Mouse (Mus musculus): ENCODE measurements at regions not wholly inside any gene's neighbourhood (a gene's known extent, or its start where the extent isn't known, plus 50 kb on each side); places are given as distances from the start of the nearest gene placed in this dataset.

- no peak for DNase-seq (ENCODE audit: low spot score)
Measured at GRCm38 (mm10) chr6:49637654-49638053, 184.9 kb upstream of the Npy start.

GRCm38 (mm10) chr6:49641256-49641655 is 181.3 kb upstream of the Npy start:
- DNase-seq (ENCODE audit: low spot score), result no peak

GRCm38 (mm10) chr6:49654541-49655130 is 167.9 kb upstream of the Npy start:
- no peak for DNase-seq (ENCODE audit: low spot score)

- DNase-seq (ENCODE audit: low spot score), result no peak
Measured at GRCm38 (mm10) chr6:49655241-49655640, 167.3 kb upstream of the Npy start.

GRCm38 (mm10) chr6:49656359-49657280 is 165.9 kb upstream of the Npy start:
- peak; percentile 3 for DNase-seq (ENCODE audit: low spot score)

GRCm38 (mm10) chr6:49657988-49658387 is 164.5 kb upstream of the Npy start:
- no peak for DNase-seq (ENCODE audit: low spot score)

GRCm38 (mm10) chr6:49670991-49671390 is 151.5 kb upstream of the Npy start:
- no peak for DNase-seq (ENCODE audit: low spot score)

GRCm38 (mm10) chr6:49671912-49672311 is 150.6 kb upstream of the Npy start:
- no peak for DNase-seq (ENCODE audit: low spot score)

- DNase-seq (ENCODE audit: low spot score), result no peak
Measured at GRCm38 (mm10) chr6:49686776-49687175, 135.7 kb upstream of the Npy start.

GRCm38 (mm10) chr6:49692032-49692539 is 130.4 kb upstream of the Npy start:
- DNase-seq (ENCODE audit: low spot score), result no peak

- no peak for DNase-seq (ENCODE audit: low spot score)
Measured at GRCm38 (mm10) chr6:49694851-49695250, 127.7 kb upstream of the Npy start.

GRCm38 (mm10) chr6:49696990-49697389 is 125.5 kb upstream of the Npy start:
- no peak for DNase-seq (ENCODE audit: low spot score)

GRCm38 (mm10) chr6:49701453-49701852 is 121.1 kb upstream of the Npy start:
- DNase-seq (ENCODE audit: low spot score), result no peak

GRCm38 (mm10) chr6:49712980-49713379 is 109.5 kb upstream of the Npy start:
- DNase-seq (ENCODE audit: low spot score), result no peak

GRCm38 (mm10) chr6:49716520-49716919 is 106.0 kb upstream of the Npy start:
- DNase-seq (ENCODE audit: low spot score), result peak; percentile 54

GRCm38 (mm10) chr6:49716945-49717344 is 105.6 kb upstream of the Npy start:
- DNase-seq (ENCODE audit: low spot score), result no peak

- no peak for DNase-seq (ENCODE audit: low spot score)
Measured at GRCm38 (mm10) chr6:49733191-49733590, 89.3 kb upstream of the Npy start.

GRCm38 (mm10) chr6:49743157-49743556 is 79.4 kb upstream of the Npy start:
- DNase-seq (ENCODE audit: low spot score), result no peak

GRCm38 (mm10) chr6:49745301-49745700 is 77.2 kb upstream of the Npy start:
- no peak for DNase-seq (ENCODE audit: low spot score)

GRCm38 (mm10) chr6:49750544-49750943 is 72.0 kb upstream of the Npy start:
- no peak for DNase-seq (ENCODE audit: low spot score)

- no peak for DNase-seq (ENCODE audit: low spot score)
Measured at GRCm38 (mm10) chr6:49759614-49760013, 62.9 kb upstream of the Npy start.

- DNase-seq (ENCODE audit: low spot score), result no peak
Measured at GRCm38 (mm10) chr6:49764746-49765145, 57.8 kb upstream of the Npy start.

Measured in embryo, embryonic 10.5 days (tissue).